Comparison of ENCODE assay signal across 13 mouse cellular contexts in genomic region chr2:31209525-31209924, GRCm38 (mm10). TPM values are rescaled to one million over a fixed set of nuclear protein-coding genes. Genes with fewer than 3 reads are reported as not detected.
DNase-seq lines count a peak whose midpoint lies in the region; ATAC-seq and TF ChIP-seq lines count a peak whose summit lies in the region.
"Had no signal": no experiment of that assay in that cellular context is flagged by ENCODE, and none has a peak within 500 bp of the region (broad histone marks: within the 10 kb centered on the region; RNA-seq: fewer than 3 reads in every experiment).

No protein-coding gene starts in this region.

- H3K4me3 ChIP-seq in intestine, postnatal 0 days (ENCODE audit: low read depth, low read length): no peak overlapping the region
- H3K4me3 ChIP-seq in intestine, embryonic 15.5 days (replicated peaks): no peak overlapping the region
- H3K4me3 ChIP-seq: limb, embryonic 13.5 days; midbrain, embryonic 10.5 days had no signal

- H3K36me3 ChIP-seq in intestine, postnatal 0 days (ENCODE audit: control insufficient read depth, insufficient read depth): peaks cover 75% of the 10 kb centered on the region
- H3K36me3 ChIP-seq in intestine, embryonic 15.5 days: peaks cover 17% of the 10 kb centered on the region

- WGBS in intestine, postnatal 0 days: 80% methylated on average over 4 of the region's 4 CpGs
- 85% methylated on average over 4 of the region's 4 CpGs for WGBS in intestine, embryonic 15.5 days

- peak; percentile 25; the same call in 1 of the 2 replicates for ATAC-seq in intestine, postnatal 0 days
- ATAC-seq in intestine, embryonic 15.5 days: no peak

- no peaks in the 10 kb centered on the region for H3K9me3 ChIP-seq in intestine, postnatal 0 days (ENCODE audit: control insufficient read depth)
- no peaks in the 10 kb centered on the region for H3K9me3 ChIP-seq in intestine, embryonic 15.5 days
- H3K9me3 ChIP-seq: limb, embryonic 13.5 days; midbrain, embryonic 10.5 days had no signal

- H3K4me1 ChIP-seq in intestine, postnatal 0 days (replicated peaks; ENCODE audit: control insufficient read depth, insufficient read depth, low read length): no peaks in the 10 kb centered on the region
- no peaks in the 10 kb centered on the region for H3K4me1 ChIP-seq in intestine, embryonic 15.5 days (replicated peaks)
- H3K4me1 ChIP-seq: limb, embryonic 13.5 days had no signal

- no peak overlapping the region for H3K27ac ChIP-seq in intestine, postnatal 0 days (ENCODE audit: low read depth, low read length)
- no peak overlapping the region for H3K27ac ChIP-seq in intestine, embryonic 15.5 days
- H3K27ac ChIP-seq: limb, embryonic 13.5 days had no signal

- H3K9ac ChIP-seq in intestine, postnatal 0 days (ENCODE audit: low read depth, low read length): no peak overlapping the region
- no peak overlapping the region for H3K9ac ChIP-seq in intestine, embryonic 15.5 days
- H3K9ac ChIP-seq: limb, embryonic 13.5 days had no signal

- H3K4me2 ChIP-seq in intestine, postnatal 0 days (replicated peaks; ENCODE audit: low read depth): no peak overlapping the region
- no peak overlapping the region for H3K4me2 ChIP-seq in intestine, embryonic 15.5 days (replicated peaks)
- H3K4me2 ChIP-seq: limb, embryonic 13.5 days had no signal

- peak; percentile 46 for TF ChIP-seq CTCF in intestine, postnatal 0 days (IDR thresholded peaks at IDR 0.05; ENCODE audit: low read depth)

- peak; percentile 15 for DNase-seq in thymus, postnatal 14 days
- DNase-seq in thymus, adult 18-20 months: no peak
- peak; percentile 50 for DNase-seq in adrenal gland, adult 8-10 months
- peak; percentile 53 for DNase-seq in heart, postnatal 4 days
- no peak for DNase-seq in gastrocnemius, postnatal 4 days (ENCODE audit: low spot score in 2 of 2)
- DNase-seq in ovary, adult 18-20 months (ENCODE audit: low spot score): no peak
- DNase-seq: kidney, adult 11 months; lung, adult 2 months; right cerebral cortex, adult 18-20 months had no signal

- H3K27me3 ChIP-seq in intestine, postnatal 0 days (replicated peaks; ENCODE audit: control insufficient read depth, insufficient read depth, low read length): no peaks in the 10 kb centered on the region
- H3K27me3 ChIP-seq in intestine, embryonic 15.5 days (replicated peaks): no peaks in the 10 kb centered on the region
- H3K27me3 ChIP-seq: limb, embryonic 13.5 days had no signal

RNA-seq across cellular contexts. Expression of gene Ncs1, which starts 36.1 kb away (rescaled TPM):
- polyA plus RNA-seq in intestine, postnatal 0 days (2015; fragmentation: Nextera tagmentation; extraction: Ambion mirVana): 8.4 and 8.5 TPM in 2 replicates
- polyA plus RNA-seq in intestine, embryonic 15.5 days (2015; fragmentation: Nextera tagmentation; extraction: Ambion mirVana): 23.9 and 25.0 TPM in 2 replicates
- 10 to 100 TPM in 2 of 4 experiments, 1 to 10 TPM in 2; 4.4 to 11.0 (median 7.7) TPM for total RNA-seq in adrenal gland, adult 8-10 months (2022)
- total RNA-seq in heart, postnatal 4 days (2021): 10 to 100 TPM; 23.8 to 34.2 TPM
- 10 to 100 TPM; 28.9 to 34.5 TPM for total RNA-seq in gastrocnemius, postnatal 4 days (2021)

RNA-seq across cellular contexts. Expression of gene Gpr107, which starts 57.4 kb away (rescaled TPM):
- 46.8 and 48.3 TPM in 2 replicates for polyA plus RNA-seq in intestine, postnatal 0 days (2015; fragmentation: Nextera tagmentation; extraction: Ambion mirVana)
- polyA plus RNA-seq in intestine, embryonic 15.5 days (2015; fragmentation: Nextera tagmentation; extraction: Ambion mirVana): 30.0 and 31.1 TPM in 2 replicates
- 10 to 100 TPM; 61.9 to 93.4 (median 75.7) TPM for total RNA-seq in adrenal gland, adult 8-10 months (2022)
- total RNA-seq in heart, postnatal 4 days (2021): 10 to 100 TPM; 41.6 to 43.0 TPM
- 10 to 100 TPM; 43.2 to 46.0 TPM for total RNA-seq in gastrocnemius, postnatal 4 days (2021)

Comparison
In these comparisons a context has a peak if more than half of its experiments do, and no peak if none do; other contexts are left out.
1. DNase-seq: peak in thymus, postnatal 14 days (single experiment), adrenal gland, adult 8-10 months (single experiment) and heart, postnatal 4 days (single experiment); none in thymus, adult 18-20 months (0 of 2), gastrocnemius, postnatal 4 days (0 of 2) and ovary, adult 18-20 months (single experiment).